Mouse (Mus musculus) bone marrow, adult 2 months (tissue): ENCODE measurements around the gene Pnmal1.

Experiments used
- CTCF ChIP-seq: fragments of 200-500 bp; IDR thresholded peaks from 2 replicates; pipeline ENCODE4 v1.5.1; 2011; ENCODE audit warnings: low read length, control low read depth; ENCODE audit not compliant: control insufficient read depth, insufficient read depth
- POLR2A ChIP-seq: fragments of 200-500 bp; IDR thresholded peaks from 2 replicates; pipeline ENCODE4 v1.6.1; 2011; ENCODE audit warnings: low read depth, mild to moderate bottlenecking, control low read depth, low read length, borderline replicate concordance; ENCODE audit not compliant: control insufficient read depth

DNA sequence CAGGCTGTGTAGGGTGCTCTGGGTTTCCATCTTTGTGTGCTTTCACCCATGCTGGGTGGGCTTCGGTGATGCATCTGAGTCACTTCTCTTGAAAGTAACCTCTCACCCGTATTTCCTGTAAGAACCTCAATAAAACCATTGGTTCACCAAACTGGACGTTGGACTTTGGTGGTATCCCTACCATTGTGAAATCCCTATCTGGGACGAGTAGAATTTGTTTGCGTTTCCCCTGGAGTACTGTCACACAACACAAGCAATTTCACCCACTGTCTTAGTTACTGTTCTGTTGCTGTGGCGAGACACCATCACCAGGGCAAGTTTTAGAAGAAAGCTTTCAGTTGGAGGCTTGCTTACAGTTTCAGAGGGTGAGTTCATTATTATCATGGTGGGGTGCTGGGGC is 8.9 kb downstream of the Pnmal1 start:
- TF ChIP-seq CTCF, result no peak
- TF ChIP-seq POLR2A, result no peak
